Mouse (Mus musculus) liver, embryonic 12.5 days (tissue): ENCODE measurements around the gene Rph3al. TPM values are rescaled to one million over a fixed set of nuclear protein-coding genes. Genes with fewer than 3 reads are reported as not detected.
A peak's percentile ranks its signal among the peaks of the same experiment; 100 is the strongest.

Experiments
- ATAC-seq: fragments of 200-750 bp; cut with Nextera tagmentation; 2 replicates; pipeline ENCODE4 v1.8.0; 2017; ENCODE audit warnings: moderate number of reproducible peaks, mild to moderate bottlenecking, moderate library complexity
- H3K27ac ChIP-seq: fragments of 300-500 bp; sonication (generic); 2 replicates; pipeline ENCODE4 v1.5.1; 2016; ENCODE audit warnings: mild to moderate bottlenecking
- H3K27me3 ChIP-seq: fragments of 300-500 bp; sonication (generic); replicated peaks from 2 replicates; pipeline ENCODE4 v1.6.1; 2016; ENCODE audit warnings: mild to moderate bottlenecking, moderate library complexity
- H3K36me3 ChIP-seq: fragments of 300-500 bp; sonication (generic); 2 replicates; pipeline ENCODE4 v1.6.1; 2016; ENCODE audit warnings: mild to moderate bottlenecking, moderate library complexity
- H3K4me1 ChIP-seq: fragments of 300-500 bp; sonication (generic); 2 replicates; pipeline ENCODE4 v1.6.1; 2016
- H3K4me2 ChIP-seq: fragments of 300-500 bp; sonication (generic); 2 replicates; pipeline ENCODE4 v1.6.1; 2016; ENCODE audit warnings: mild to moderate bottlenecking, moderate library complexity
- H3K4me3 ChIP-seq: fragments of 300-500 bp; sonication (generic); 2 replicates; pipeline ENCODE4 v1.5.1; 2016; ENCODE audit warnings: mild to moderate bottlenecking, moderate library complexity
- H3K9ac ChIP-seq: fragments of 300-500 bp; sonication (generic); 2 replicates; pipeline ENCODE4 v1.6.1; 2016; ENCODE audit warnings: mild to moderate bottlenecking, moderate library complexity
- H3K9me3 ChIP-seq: fragments of 300-500 bp; sonication (generic); replicated peaks from 2 replicates; pipeline ENCODE4 v1.6.1; 2016; ENCODE audit warnings: mild to moderate bottlenecking, moderate library complexity
- WGBS: fragments of 180-500 bp; shearing (Covaris S2); methylation state at CpG from one replicate; pipeline ENCODE4 v1.1.7; 2016; ENCODE audit not compliant: insufficient replicate concordance; 5-methylcytosine and 5-hydroxymethylcytosine counted together
- polyA plus RNA-seq: library from polyadenylated mRNA; unstranded; fragments of >200 nt; fragmentation: Nextera tagmentation; extraction: Ambion mirVana; gene quantifications from 2 replicates; pipeline ENCODE4 v1.2.1, GENCODE M21; 2016

Gene Rph3al
- polyA plus RNA-seq, 1 experiment from 2014 or later = 0.57 TPM

GRCm38 (mm10) chr11:75853067-75853636 is 85.1 kb downstream of the Rph3al start:
- ATAC-seq = no peak
- WGBS = 75% methylated on average over 10 of the region's 10 CpGs
- H3K4me3 ChIP-seq = no peak overlapping the region
- no peaks in the 10 kb centered on the region for H3K36me3 ChIP-seq
- no peaks in the 10 kb centered on the region for H3K27me3 ChIP-seq
- no peaks in the 10 kb centered on the region for H3K9me3 ChIP-seq
- H3K27ac ChIP-seq = no peak overlapping the region
- no peak overlapping the region for H3K4me2 ChIP-seq
- H3K4me1 ChIP-seq = no peaks in the 10 kb centered on the region
- H3K9ac ChIP-seq = no peak overlapping the region

GRCm38 (mm10) chr11:75852485-75852884 is 85.7 kb downstream of the Rph3al start:
- 63% methylated on average over 2 of the region's 2 CpGs for WGBS
- Histone ChIP-seq H3K4me2 (no peak overlapping the region), H3K27ac (no peak overlapping the region), H3K9ac (no peak overlapping the region), H3K27me3 (no peaks in the 10 kb centered on the region), H3K36me3 (no peaks in the 10 kb centered on the region), H3K4me1 (no peaks in the 10 kb centered on the region), H3K9me3 (no peaks in the 10 kb centered on the region), H3K4me3 (no peak overlapping the region)
- ATAC-seq = 0 out of 2 replicates have a peak, but pooled peaks have one; percentile 27

GRCm38 (mm10) chr11:75849552-75849951 is 88.7 kb downstream of the Rph3al start:
- Histone ChIP-seq H3K9ac (no peak overlapping the region), H3K36me3 (no peaks in the 10 kb centered on the region), H3K27ac (no peak overlapping the region), H3K27me3 (no peaks in the 10 kb centered on the region; the same call in 1 of the 2 replicates), H3K4me3 (no peak overlapping the region), H3K4me1 (peaks cover 9% of the 10 kb centered on the region; the same call in 1 of the 2 replicates), H3K9me3 (no peaks in the 10 kb centered on the region), H3K4me2 (no peak overlapping the region)
- no peak for ATAC-seq
- WGBS = 70% methylated on average over 6 of the region's 6 CpGs

- Histone ChIP-seq H3K4me3 (no peak overlapping the region), H3K9me3 (no peaks in the 10 kb centered on the region), H3K4me1 (peaks cover 9% of the 10 kb centered on the region; the same call in 1 of the 2 replicates), H3K4me2 (no peak overlapping the region), H3K27ac (no peak overlapping the region), H3K9ac (no peak overlapping the region), H3K27me3 (no peaks in the 10 kb centered on the region; the same call in 1 of the 2 replicates), H3K36me3 (no peaks in the 10 kb centered on the region)
- no peak for ATAC-seq
- WGBS = 61% methylated on average over 7 of the region's 7 CpGs
Measured at GRCm38 (mm10) chr11:75846589-75846988, 91.6 kb downstream of the Rph3al start.

- H3K27ac ChIP-seq = no peak overlapping the region
Measured at GRCm38 (mm10) chr11:75845675-75846074, 92.6 kb downstream of the Rph3al start.

GRCm38 (mm10) chr11:75842904-75843619 is 95.2 kb downstream of the Rph3al start:
- H3K27me3 ChIP-seq = no peaks in the 10 kb centered on the region; the same call in 1 of the 2 replicates
- H3K4me3 ChIP-seq = no peak overlapping the region
- 48% methylated on average over 4 of the region's 4 CpGs for WGBS
- H3K27ac ChIP-seq = no peak overlapping the region
- no peaks in the 10 kb centered on the region for H3K9me3 ChIP-seq
- no peaks in the 10 kb centered on the region for H3K36me3 ChIP-seq
- peaks cover 9% of the 10 kb centered on the region; the same call in 1 of the 2 replicates for H3K4me1 ChIP-seq
- no peak overlapping the region for H3K9ac ChIP-seq
- ATAC-seq = no peak
- H3K4me2 ChIP-seq = no peak overlapping the region

More at GRCm38 (mm10) chr11:75845675-75846074, 92.6 kb downstream of the Rph3al start:
- H3K4me2 ChIP-seq = no peak overlapping the region
- no peak overlapping the region for H3K9ac ChIP-seq
- no peaks in the 10 kb centered on the region for H3K36me3 ChIP-seq
- no peaks in the 10 kb centered on the region; the same call in 1 of the 2 replicates for H3K27me3 ChIP-seq
- ATAC-seq = no peak
- 70% methylated on average over 7 of the region's 7 CpGs for WGBS
- H3K9me3 ChIP-seq = no peaks in the 10 kb centered on the region
- peaks cover 9% of the 10 kb centered on the region; the same call in 1 of the 2 replicates for H3K4me1 ChIP-seq
- H3K4me3 ChIP-seq = no peak overlapping the region

- H3K9me3 ChIP-seq = no peaks in the 10 kb centered on the region
- 50% methylated on average over 3 of the region's 3 CpGs for WGBS
- H3K4me1 ChIP-seq = peaks cover 9% of the 10 kb centered on the region; the same call in 1 of the 2 replicates
- no peak overlapping the region for H3K4me3 ChIP-seq
- H3K9ac ChIP-seq = no peak overlapping the region
- H3K4me2 ChIP-seq = no peak overlapping the region
- H3K27ac ChIP-seq = no peak overlapping the region
- no peak for ATAC-seq
- H3K36me3 ChIP-seq = no peaks in the 10 kb centered on the region
- H3K27me3 ChIP-seq = no peaks in the 10 kb centered on the region; the same call in 1 of the 2 replicates
Measured at GRCm38 (mm10) chr11:75841503-75841902, 96.7 kb downstream of the Rph3al start.

GRCm38 (mm10) chr11:75839536-75840430 is 98.4 kb downstream of the Rph3al start:
- H3K27me3 ChIP-seq = no peaks in the 10 kb centered on the region; the same call in 1 of the 2 replicates
- H3K9ac ChIP-seq = no peak overlapping the region
- H3K4me1 ChIP-seq = no peaks in the 10 kb centered on the region
- H3K4me3 ChIP-seq = no peak overlapping the region
- no peaks in the 10 kb centered on the region for H3K9me3 ChIP-seq
- ATAC-seq = no peak
- H3K36me3 ChIP-seq = no peaks in the 10 kb centered on the region
- 73% methylated on average over 12 of the region's 12 CpGs for WGBS
- H3K27ac ChIP-seq = no peak overlapping the region
- no peak overlapping the region for H3K4me2 ChIP-seq

- no peak overlapping the region for H3K9ac ChIP-seq
- no peaks in the 10 kb centered on the region for H3K36me3 ChIP-seq
- no peak for ATAC-seq
- WGBS = 59% methylated on average over 10 of the region's 10 CpGs
- no peaks in the 10 kb centered on the region for H3K4me1 ChIP-seq
- H3K4me2 ChIP-seq = no peak overlapping the region
- no peaks in the 10 kb centered on the region for H3K9me3 ChIP-seq
- H3K4me3 ChIP-seq = no peak overlapping the region
- no peak overlapping the region for H3K27ac ChIP-seq
- H3K27me3 ChIP-seq = no peaks in the 10 kb centered on the region; the same call in 1 of the 2 replicates
Measured at GRCm38 (mm10) chr11:75838861-75839426, 99.3 kb downstream of the Rph3al start.

- Histone ChIP-seq H3K4me1 (no peaks in the 10 kb centered on the region), H3K27me3 (peaks cover 9% of the 10 kb centered on the region; the same call in 1 of the 2 replicates), H3K9ac (no peak overlapping the region), H3K27ac (no peak overlapping the region), H3K9me3 (no peaks in the 10 kb centered on the region), H3K4me3 (no peak overlapping the region), H3K36me3 (no peaks in the 10 kb centered on the region), H3K4me2 (no peak overlapping the region)
- ATAC-seq = no peak
- 70% methylated on average over 11 of the region's 11 CpGs for WGBS
Measured at GRCm38 (mm10) chr11:75836240-75836610, 102.0 kb downstream of the Rph3al start.

GRCm38 (mm10) chr11:75835587-75836239 is 102.5 kb downstream of the Rph3al start:
- ATAC-seq = no peak
- Histone ChIP-seq H3K4me2 (no peak overlapping the region), H3K36me3 (no peaks in the 10 kb centered on the region), H3K4me1 (no peaks in the 10 kb centered on the region), H3K9me3 (no peaks in the 10 kb centered on the region), H3K4me3 (no peak overlapping the region), H3K9ac (no peak overlapping the region), H3K27me3 (peaks cover 9% of the 10 kb centered on the region; the same call in 1 of the 2 replicates), H3K27ac (no peak overlapping the region)
- WGBS = 63% methylated on average over 11 of the region's 11 CpGs
